Mouse (Mus musculus): ENCODE data around the gene Nubp2.

DNA sequence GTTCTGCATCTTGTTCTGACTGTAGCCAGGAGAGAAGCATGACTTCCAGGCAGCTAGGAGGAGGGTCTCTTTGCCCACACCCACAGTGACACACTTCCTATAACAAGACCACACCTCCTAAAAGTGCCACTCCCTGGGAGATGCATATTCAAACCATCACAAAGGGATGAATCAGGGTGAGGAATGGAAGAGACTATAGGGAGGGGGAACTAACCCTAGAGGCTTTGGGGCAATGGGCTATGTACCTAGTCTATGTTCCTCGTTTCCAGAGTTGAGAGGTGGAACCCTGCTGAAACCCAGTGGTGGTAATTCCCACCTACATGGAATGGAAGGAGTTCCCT is 11.8 kb downstream of the Nubp2 start:
- no peak for TF ChIP-seq CTCF (IDR thresholded peaks at IDR 0.05; ENCODE audit: borderline replicate concordance, insufficient read depth, low read depth, low read length)
- TF ChIP-seq POLR2A (IDR thresholded peaks at IDR 0.05; ENCODE audit: borderline replicate concordance, insufficient read depth, low read length), result no peak

Measured in cerebellum, adult 2 months (tissue).